In genomic region chr14:118391561-118391960, GRCm38 (mm10) we compare ENCODE assay signal across 19 mouse cellular contexts.
"Had no signal": no experiment of that assay in that cellular context is flagged by ENCODE, and none has a peak within 500 bp of the region (broad histone marks: within the 10 kb centered on the region; RNA-seq: fewer than 3 reads in every experiment).

No protein-coding gene starts in this region.

- H3K4me3 ChIP-seq: heart, embryonic 12.5 days; heart, embryonic 13.5 days; heart, embryonic 15.5 days; hindbrain, embryonic 10.5 days; hindbrain, embryonic 12.5 days; hindbrain, embryonic 13.5 days; hindbrain, embryonic 15.5 days; intestine, embryonic 15.5 days; kidney, embryonic 15.5 days; layer of hippocampus, adult 2 months; left cerebral cortex, adult 2 months had no signal

- H3K27me3 ChIP-seq: heart, embryonic 15.5 days; hindbrain, embryonic 12.5 days; intestine, embryonic 15.5 days had no signal

- H3K4me1 ChIP-seq: heart, embryonic 15.5 days; intestine, embryonic 15.5 days; kidney, embryonic 15.5 days had no signal

- H3K27ac ChIP-seq: heart, embryonic 13.5 days; heart, embryonic 15.5 days; hindbrain, embryonic 10.5 days; hindbrain, embryonic 12.5 days; hindbrain, embryonic 13.5 days; hindbrain, embryonic 14.5 days; hindbrain, embryonic 15.5 days; hindbrain, postnatal 0 days; intestine, embryonic 15.5 days; kidney, embryonic 15.5 days; kidney, postnatal 0 days; layer of hippocampus, adult 2 months; left cerebral cortex, adult 2 months had no signal

- DNase-seq: heart, postnatal 14 days; heart, postnatal 36 days; heart, postnatal 4 days; layer of hippocampus, adult 9-11 months; layer of hippocampus, postnatal 36 days had no signal
